Mouse (Mus musculus) cerebellum, postnatal 25 days (tissue): ENCODE data around the gene Zscan4-ps3.
"Not testable (repeated sequence)": the region's sequence is repeated elsewhere in the genome, so short reads cannot be mapped to it uniquely, and the experiment has no call there.

ENCODE experiments used
- DNase-seq, 2 experiments: peaks; one replicate each; pipeline ENCODE4 v3.0.0; 2021; ENCODE audit warnings: mixed read lengths in 2 of 2

Gene Zscan4-ps3

GRCm38 (mm10) chr7:11609008-11609407 lies at the start of gene Zscan4-ps3:
Gene Zscan4-ps3 (plus strand): TSS chr7:11609308.
- DNase-seq: not testable (repeated sequence)

DNA sequence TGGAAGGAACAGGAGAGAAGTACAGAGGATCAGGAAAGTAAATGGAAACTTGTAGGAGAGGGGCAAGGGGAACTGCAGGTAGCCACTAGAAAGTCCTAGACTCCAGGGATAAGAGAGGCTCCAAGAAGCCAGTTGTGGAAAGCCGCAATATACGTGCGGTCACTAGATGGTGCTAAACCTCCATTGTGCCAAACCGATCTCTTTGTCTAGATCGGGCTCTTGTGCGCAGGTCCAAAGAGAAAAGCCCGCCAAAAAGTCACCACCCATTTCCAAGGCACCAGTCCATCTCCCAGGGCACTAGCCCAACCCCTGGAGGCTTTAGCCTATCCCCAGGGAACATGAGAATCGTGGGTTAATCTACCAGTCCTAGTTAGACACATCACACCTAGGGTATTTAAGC lies 8.0 kb downstream of the Zscan4-ps3 start:
- DNase-seq: not testable (repeated sequence)
